Mouse (Mus musculus): ENCODE measurements at regions not wholly inside any gene's neighbourhood (a gene's known extent, or its start where the extent isn't known, plus 50 kb on each side); places are given as distances from the start of the nearest gene placed in this dataset.

DNA sequence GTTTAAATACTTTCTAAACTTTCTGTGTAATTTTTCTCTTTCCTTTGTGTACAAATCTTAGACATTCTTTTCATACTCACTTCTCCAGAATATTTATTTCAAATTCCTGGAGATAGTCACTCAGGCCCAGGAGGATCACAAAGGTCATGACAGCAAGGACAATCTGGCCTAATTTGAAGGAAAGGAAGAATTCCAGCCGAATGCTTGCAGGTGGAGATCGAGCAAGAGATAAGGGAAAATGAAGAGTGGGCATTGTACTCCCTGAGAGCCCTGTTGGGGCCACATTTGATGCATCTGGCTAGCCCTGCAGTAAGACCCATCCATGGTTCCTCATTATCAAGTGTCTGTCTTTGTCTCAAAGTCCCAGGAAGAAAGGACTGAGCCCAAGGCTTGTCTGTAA is 66.0 kb upstream of the Jazf1 start:
- no peak for DNase-seq

DNA sequence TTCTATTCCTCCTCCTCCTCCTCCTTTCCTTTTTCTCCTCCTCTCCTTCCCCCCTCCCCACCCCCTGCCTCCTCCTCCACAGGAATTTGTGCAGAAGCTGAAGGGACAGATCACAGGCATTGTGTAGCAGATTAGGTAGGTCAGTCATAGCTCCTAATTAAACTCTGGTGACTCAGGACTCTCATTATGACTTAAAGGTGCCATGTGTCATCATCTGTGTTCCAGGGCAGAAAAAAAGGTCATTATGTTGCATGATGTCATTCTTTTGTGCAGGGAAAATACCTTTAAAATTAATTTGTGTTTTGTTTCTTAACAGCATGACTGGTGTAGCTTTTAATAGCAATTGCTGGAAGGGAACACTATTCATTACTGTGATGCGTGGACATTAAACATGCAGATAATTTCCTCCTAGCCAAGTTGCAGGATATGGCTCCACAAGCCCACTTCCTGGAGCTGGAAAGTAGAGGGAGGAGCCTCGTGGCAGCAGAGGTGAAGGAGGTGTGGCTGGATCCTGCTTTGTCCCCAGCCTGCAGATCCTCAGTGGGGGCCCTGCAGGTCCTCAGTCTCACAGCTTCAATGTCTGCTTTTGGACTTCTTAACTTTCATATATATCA is 62.4 kb upstream of the Jazf1 start:
- no peak for DNase-seq

DNA sequence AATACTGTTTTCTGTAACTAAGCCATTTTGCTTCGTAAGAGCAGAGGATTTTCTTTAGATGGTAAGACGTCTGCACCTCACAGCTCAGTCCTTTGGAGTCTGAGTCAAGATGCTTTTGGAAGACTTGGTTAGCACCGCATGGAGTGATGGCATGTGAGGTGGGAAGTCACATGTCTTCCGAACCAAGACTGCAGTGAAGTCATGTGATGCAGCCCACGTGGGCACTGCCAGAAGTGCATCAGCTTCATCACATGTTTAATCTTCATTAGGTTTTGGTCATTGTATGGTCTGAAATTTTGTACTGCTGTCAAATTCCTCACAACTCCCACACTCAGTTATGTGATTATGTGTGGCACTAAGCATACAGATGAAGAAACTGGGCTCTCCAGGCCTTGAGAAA is 58.3 kb upstream of the Jazf1 start:
- DNase-seq: no peak

DNA sequence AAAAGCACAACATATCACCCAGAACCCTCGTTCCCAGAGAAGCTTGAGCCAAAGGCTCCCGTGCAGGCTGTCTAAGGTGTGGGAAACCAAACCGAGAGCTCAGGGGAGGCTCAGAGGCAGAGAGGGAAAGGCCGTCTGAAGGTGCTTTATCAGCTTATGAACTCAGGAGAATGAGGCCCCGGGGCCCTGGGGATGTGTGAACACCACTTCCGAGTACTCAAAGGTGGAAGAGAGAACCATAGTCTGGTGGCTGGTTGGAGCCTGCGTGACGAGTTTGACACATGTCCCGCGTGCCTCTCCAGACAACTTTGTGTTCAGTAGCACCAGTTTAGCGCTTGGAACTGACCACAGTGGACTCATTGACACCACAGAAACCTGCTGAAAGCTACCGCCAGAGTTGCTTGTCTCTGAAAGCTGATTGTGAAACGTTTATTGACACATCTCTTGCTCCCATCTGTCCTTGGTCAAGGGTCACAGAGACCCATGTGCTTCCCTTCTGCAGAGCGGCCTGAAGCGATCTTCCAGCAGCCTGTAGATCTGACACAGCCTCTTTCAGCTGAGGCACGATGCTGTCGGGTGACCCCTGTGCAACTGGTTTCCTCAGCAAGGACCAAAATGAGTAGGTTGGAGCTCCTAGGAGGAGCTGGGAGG is 56.5 kb upstream of the Jazf1 start:
- no peak for DNase-seq

DNA sequence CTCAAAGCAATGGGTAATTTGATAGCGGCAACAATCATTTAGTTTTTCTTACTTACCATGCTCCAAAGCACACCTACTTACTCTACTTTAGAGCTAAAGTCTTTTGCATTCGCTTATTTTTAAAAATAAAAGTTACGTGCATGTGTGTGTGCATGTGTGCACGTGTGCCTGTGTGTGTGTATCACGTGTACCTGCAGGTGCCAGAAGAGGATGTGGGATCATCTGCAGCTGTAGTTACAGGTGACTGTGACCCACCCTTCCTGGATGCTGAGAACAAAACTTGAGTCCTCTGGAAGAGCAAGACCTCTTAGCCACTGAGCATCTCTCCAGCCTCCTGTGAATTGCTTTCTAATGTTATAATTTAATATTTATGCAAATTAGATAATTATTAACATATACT is 52.0 kb upstream of the Jazf1 start:
- no peak for DNase-seq

All from right cerebral cortex, postnatal 4 days (tissue).